Mouse (Mus musculus) heart, adult 2 months (tissue): Measurements from ENCODE around the gene H2-T23.

ENCODE experiments used
- CTCF ChIP-seq: fragments of 200-600 bp; IDR thresholded peaks from 2 replicates; pipeline ENCODE4 v1.8.1; 2022; ENCODE audit warnings: antibody characterized with exemption, mild to moderate bottlenecking, moderate library complexity
- EP300 ChIP-seq: fragments of 200-500 bp; IDR thresholded peaks from 2 replicates; pipeline ENCODE4 v1.6.1; 2011; ENCODE audit warnings: low read depth, low read length, control low read depth; ENCODE audit not compliant: insufficient read depth
- POLR2A ChIP-seq: fragments of 200-500 bp; IDR thresholded peaks from 2 replicates; pipeline ENCODE4 v1.6.1; 2011; ENCODE audit warnings: mild to moderate bottlenecking, low read depth, low read length, control low read depth; ENCODE audit not compliant: insufficient read depth

- TF ChIP-seq CTCF = no peak
- TF ChIP-seq EP300 = no peak
- TF ChIP-seq POLR2A = no peak
Measured at GRCm38 (mm10) chr17:35998545-35999305, 33.9 kb downstream of the H2-T23 start.
